Mouse (Mus musculus) MEL (cell line): ENCODE measurements around the gene Cela3b. TPM values are rescaled to one million over a fixed set of nuclear protein-coding genes. Genes with fewer than 3 reads are reported as not detected.

Source experiments
- DNase-seq: peaks from one replicate; pipeline ENCODE4 v3.0.0; 2011; ENCODE audit warnings: low read depth, low spot score
- H3K27ac ChIP-seq: 2 replicates; pipeline ENCODE4 v1.5.1; 2012; ENCODE audit warnings: low read depth, mild to moderate bottlenecking, control low read depth, low read length, moderate library complexity; ENCODE audit not compliant: control insufficient read depth
- H3K27me3 ChIP-seq, 2 experiments: fragments of 150-350 bp in 1 of 2; sonication (generic) in 1 of 2; 2 replicates each; pipeline ENCODE4 v1.6.1; 2012; ENCODE audit warnings: low read length in 2 of 2, mild to moderate bottlenecking in 2 of 2, improper control_type of control experiment in 1 of 2, moderate library complexity in 1 of 2; ENCODE audit not compliant: insufficient read depth in 2 of 2, control insufficient read depth in 1 of 2
- H3K36me3 ChIP-seq, 2 experiments: 2 replicates each; pipeline ENCODE4 v1.6.1; 2012 to 2014; ENCODE audit warnings: low read length in 2 of 2, improper control_type of control experiment in 1 of 2, inconsistent platforms in 1 of 2, mild to moderate bottlenecking in 1 of 2; ENCODE audit not compliant: insufficient read depth in 2 of 2, control insufficient read depth in 1 of 2
- H3K4me1 ChIP-seq, 2 experiments: fragments of 150-350 bp in 1 of 2; sonication (generic) in 1 of 2; 2 replicates each; pipeline ENCODE4 v1.6.1; 2012; ENCODE audit warnings: low read length in 2 of 2, improper control_type of control experiment in 1 of 2, mild to moderate bottlenecking in 1 of 2; ENCODE audit not compliant: insufficient read depth in 2 of 2, control insufficient read depth in 1 of 2
- H3K4me3 ChIP-seq, 2 experiments: fragments of 150-350 bp in 1 of 2; sonication (generic) in 1 of 2; 2 replicates each; pipeline ENCODE4 v1.5.1; 2012; ENCODE audit warnings: low read depth in 2 of 2, low read length in 2 of 2, mild to moderate bottlenecking in 2 of 2, moderate library complexity in 2 of 2, control low read depth in 1 of 2, improper control_type of control experiment in 1 of 2; ENCODE audit not compliant: control insufficient read depth in 1 of 2, insufficient read depth in 1 of 2
- H3K79me2 ChIP-seq: 2 replicates; pipeline ENCODE4 v1.6.1; 2012; ENCODE audit warnings: mild to moderate bottlenecking, low read length, moderate library complexity; ENCODE audit not compliant: control insufficient read depth, poor library complexity, insufficient read depth
- H3K9ac ChIP-seq: 2 replicates; pipeline ENCODE4 v1.6.1; 2012; ENCODE audit warnings: low read depth, mild to moderate bottlenecking, control low read depth, low read length, moderate library complexity; ENCODE audit not compliant: control insufficient read depth, poor library complexity, severe bottlenecking
- H3K9me3 ChIP-seq: fragments of 150-350 bp; sonication (generic); replicated peaks from 2 replicates; pipeline ENCODE4 v1.6.1; 2012; ENCODE audit warnings: mild to moderate bottlenecking, low read length, improper control_type of control experiment, moderate library complexity; ENCODE audit not compliant: insufficient read depth
- CHD1 ChIP-seq: IDR thresholded peaks from 2 replicates; pipeline ENCODE4 v1.6.1; 2012; ENCODE audit warnings: low read depth, mild to moderate bottlenecking, inconsistent platforms, low read length, improper control_type of control experiment
- CHD2 ChIP-seq: IDR thresholded peaks from 2 replicates; pipeline ENCODE4 v1.6.1; 2011; ENCODE audit warnings: low read length, improper control_type of control experiment
- CTCF ChIP-seq, 3 experiments: IDR thresholded peaks in 2 of 3; conservative IDR thresholded peaks in 1 of 3; 2 replicates each; pipeline ENCODE4 v1.5.1; 2011 to 2012; ENCODE audit warnings: low read length in 3 of 3, low read depth in 2 of 3, mild to moderate bottlenecking in 2 of 3, improper control_type of control experiment in 1 of 3, inconsistent platforms in 1 of 3, mixed read lengths in 1 of 3, moderate library complexity in 1 of 3; ENCODE audit not compliant: control insufficient read depth in 1 of 3, insufficient read depth in 1 of 3, poor library complexity in 1 of 3, severe bottlenecking in 1 of 3
- E2F4 ChIP-seq: IDR thresholded peaks from 2 replicates; pipeline ENCODE4 v1.6.1; 2011; ENCODE audit warnings: low read depth, low read length, improper control_type of control experiment, borderline replicate concordance
- ELF1 ChIP-seq: IDR thresholded peaks from 2 replicates; pipeline ENCODE4 v1.6.1; 2014; ENCODE audit warnings: low read depth, mild to moderate bottlenecking, inconsistent platforms, low read length, improper control_type of control experiment, moderate library complexity
- GABPA ChIP-seq: IDR thresholded peaks from 2 replicates; pipeline ENCODE4 v1.6.1; 2012; ENCODE audit warnings: low read depth, mild to moderate bottlenecking, inconsistent platforms, low read length, improper control_type of control experiment, moderate library complexity
- KAT2A ChIP-seq: conservative IDR thresholded peaks from 2 replicates; pipeline ENCODE4 v1.6.1; 2012; ENCODE audit warnings: low read depth, low read length, improper control_type of control experiment, inconsistent platforms
- MAZ ChIP-seq: IDR thresholded peaks from 2 replicates; pipeline ENCODE4 v1.6.1; 2012; ENCODE audit warnings: low read depth, mild to moderate bottlenecking, inconsistent platforms, low read length, improper control_type of control experiment
- MEF2A ChIP-seq: IDR thresholded peaks from 2 replicates; pipeline ENCODE4 v1.6.1; 2014; ENCODE audit warnings: low read depth, mild to moderate bottlenecking, inconsistent platforms, low read length, improper control_type of control experiment; ENCODE audit not compliant: poor library complexity, insufficient replicate concordance, severe bottlenecking; ENCODE audit errors: extremely low read depth
- MXI1 ChIP-seq: IDR thresholded peaks from 2 replicates; pipeline ENCODE4 v1.6.1; 2011; ENCODE audit warnings: mild to moderate bottlenecking, low read depth, low read length, improper control_type of control experiment
- MYB ChIP-seq: IDR thresholded peaks from 2 replicates; pipeline ENCODE4 v1.6.1; 2011; ENCODE audit warnings: mild to moderate bottlenecking, low read depth, low read length, improper control_type of control experiment
- NELFE ChIP-seq: IDR thresholded peaks from 2 replicates; pipeline ENCODE4 v1.6.1; 2011; ENCODE audit warnings: low read depth, low read length, improper control_type of control experiment
- POLR2A ChIP-seq, 2 experiments: IDR thresholded peaks; 2 replicates each; pipeline ENCODE4 v1.6.1; 2011 to 2012; ENCODE audit warnings: low read length in 2 of 2, mild to moderate bottlenecking in 2 of 2, control low read depth in 1 of 2, improper control_type of control experiment in 1 of 2, low read depth in 1 of 2, moderate library complexity in 1 of 2; ENCODE audit not compliant: control insufficient read depth in 1 of 2, insufficient read depth in 1 of 2, poor library complexity in 1 of 2
- POLR2AphosphoS2 ChIP-seq: IDR thresholded peaks from 2 replicates; pipeline ENCODE4 v1.6.1; 2011; ENCODE audit warnings: low read length, improper control_type of control experiment
- SIN3A ChIP-seq: IDR thresholded peaks from 2 replicates; pipeline ENCODE4 v1.6.1; 2012; ENCODE audit warnings: low read length, improper control_type of control experiment, inconsistent platforms
- SMC3 ChIP-seq: IDR thresholded peaks from 2 replicates; pipeline ENCODE4 v1.6.1; 2011; ENCODE audit warnings: low read depth, low read length, improper control_type of control experiment
- TAL1 ChIP-seq: IDR thresholded peaks from 2 replicates; pipeline ENCODE4 v1.6.1; 2012; ENCODE audit warnings: mild to moderate bottlenecking, inconsistent platforms, low read length, moderate library complexity, mixed read lengths
- TBP ChIP-seq: IDR thresholded peaks from 2 replicates; pipeline ENCODE4 v1.8.0; 2011; ENCODE audit warnings: low read depth, low read length, improper control_type of control experiment
- UBTF ChIP-seq: IDR thresholded peaks from 2 replicates; pipeline ENCODE4 v1.6.1; 2012; ENCODE audit warnings: low read depth, mild to moderate bottlenecking, inconsistent platforms, low read length, improper control_type of control experiment, moderate library complexity, borderline replicate concordance; ENCODE audit not compliant: insufficient read depth
- USF2 ChIP-seq, 2 experiments: IDR thresholded peaks; 2 replicates each; pipeline ENCODE4 v1.6.1; 2011 to 2012; ENCODE audit warnings: improper control_type of control experiment in 2 of 2, low read length in 2 of 2, borderline replicate concordance in 1 of 2, inconsistent platforms in 1 of 2, low read depth in 1 of 2, mild to moderate bottlenecking in 1 of 2; ENCODE audit not compliant: insufficient read depth in 1 of 2
- ZC3H11A ChIP-seq: IDR thresholded peaks from 2 replicates; pipeline ENCODE4 v1.6.1; 2012; ENCODE audit warnings: low read depth, mild to moderate bottlenecking, inconsistent platforms, low read length, improper control_type of control experiment
- ZKSCAN1 ChIP-seq: IDR thresholded peaks from 2 replicates; pipeline ENCODE4 v1.6.1; 2012; ENCODE audit warnings: low read depth, mild to moderate bottlenecking, inconsistent platforms, low read length, improper control_type of control experiment, moderate library complexity
- ZMIZ1 ChIP-seq: IDR thresholded peaks from 2 replicates; pipeline ENCODE4 v1.6.1; 2012; ENCODE audit warnings: low read depth, mild to moderate bottlenecking, inconsistent platforms, low read length, improper control_type of control experiment, moderate library complexity
- ZNF384 ChIP-seq: IDR thresholded peaks from 2 replicates; pipeline ENCODE4 v1.6.1; 2012; ENCODE audit warnings: low read depth, mild to moderate bottlenecking, inconsistent platforms, low read length, improper control_type of control experiment
- polyA plus RNA-seq, 2 experiments: library from polyadenylated mRNA; stranded (reverse) in 1 of 2; unstranded in 1 of 2; fragments of >175 nt in 1 of 2; fragments of >200 nt in 1 of 2; gene quantifications; 2 replicates each; pipeline versions ENCODE4 v1.2.1 to v1.2.4; 2012; ENCODE audit warnings: low replicate concordance in 2 of 2, low read depth in 1 of 2; ENCODE audit not compliant: insufficient read length in 2 of 2, insufficient read depth in 1 of 2, missing spikeins in 1 of 2
- total RNA-seq: library from RNA; depleted of rRNA; stranded (reverse); fragments of 300-350 nt; gene quantifications from 2 replicates; pipeline ENCODE4 v1.2.3, GENCODE M21; 2012

Gene Cela3b
- total and polyA plus RNA-seq, 3 experiments: not detected

DNA sequence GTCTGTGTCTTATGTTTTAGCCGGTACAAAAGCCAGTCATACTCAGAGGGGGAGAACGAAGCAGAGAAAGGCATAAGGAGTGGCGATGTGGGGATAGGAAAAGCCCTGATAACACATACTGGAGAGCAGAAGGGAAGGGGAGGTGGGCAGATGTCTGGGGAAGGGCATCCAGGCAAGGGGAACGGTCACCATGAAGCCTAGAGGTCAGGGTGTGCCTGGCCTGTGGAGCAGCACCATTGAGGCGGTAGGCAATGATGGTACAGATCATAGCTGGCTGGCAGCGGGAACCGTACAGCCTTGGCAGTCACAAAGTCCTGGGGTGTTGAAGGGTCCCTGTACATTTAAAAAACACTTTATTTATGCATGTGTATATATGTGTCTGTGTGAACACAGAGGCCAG, 44.4 kb upstream of the Cela3b start:
- H3K27ac ChIP-seq: no peak overlapping the region
- H3K27me3 ChIP-seq: no peaks in the 10 kb centered on the region
- DNase-seq: no peak
- no peaks in the 10 kb centered on the region for H3K36me3 ChIP-seq
- H3K9ac ChIP-seq: no peak overlapping the region
- H3K4me1 ChIP-seq: no peaks in the 10 kb centered on the region
- H3K79me2 ChIP-seq: no peaks in the 10 kb centered on the region
- TF ChIP-seq CHD2 (no peak), ZKSCAN1 (no peak), SIN3A (no peak), ZC3H11A (no peak), NELFE (no peak), POLR2AphosphoS2 (no peak), SMC3 (no peak), TAL1 (no peak), ZMIZ1 (no peak), E2F4 (no peak), CTCF (IDR thresholded peaks at IDR 0.05 in 2 of 3, conservative IDR thresholded peaks at IDR 0.05 in 1 of 3; ENCODE audit: control insufficient read depth in 1 of 3, insufficient read depth in 1 of 3, low read depth in 2 of 3, low read length in 3 of 3, poor library complexity in 1 of 3, severe bottlenecking in 1 of 3) (no peak), TBP (no peak), ELF1 (no peak), GABPA (no peak), MEF2A (no peak), USF2 (IDR thresholded peaks at IDR 0.05; ENCODE audit: borderline replicate concordance in 1 of 2, insufficient read depth in 1 of 2, low read depth in 1 of 2, low read length in 2 of 2) (no peak), ZNF384 (no peak), POLR2A (IDR thresholded peaks at IDR 0.05; ENCODE audit: control insufficient read depth in 1 of 2, insufficient read depth in 1 of 2, low read depth in 1 of 2, low read length in 2 of 2, poor library complexity in 1 of 2) (no peak), MAZ (no peak)
- H3K4me3 ChIP-seq: no peak overlapping the region
- H3K9me3 ChIP-seq: no peaks in the 10 kb centered on the region

- Histone ChIP-seq H3K9ac (no peak overlapping the region), H3K79me2 (no peaks in the 10 kb centered on the region), H3K27ac (no peak overlapping the region), H3K27me3 (no peaks in the 10 kb centered on the region), H3K36me3 (no peaks in the 10 kb centered on the region), H3K4me3 (no peak overlapping the region), H3K4me1 (peaks cover 0 to 2% of the 10 kb centered on the region in 2 experiments; a peak in 1 of 4 replicates), H3K9me3 (no peaks in the 10 kb centered on the region)
- TF ChIP-seq KAT2A: no peak
- no peak for TF ChIP-seq CHD2
- TF ChIP-seq MXI1: no peak
- TF ChIP-seq CHD1: no peak
- no peak for TF ChIP-seq TBP
- TF ChIP-seq ZMIZ1: no peak
- no peak for TF ChIP-seq UBTF
- TF ChIP-seq MYB: no peak
- no peak for TF ChIP-seq ZKSCAN1
- no peak for TF ChIP-seq POLR2A (IDR thresholded peaks at IDR 0.05; ENCODE audit: control insufficient read depth in 1 of 2, insufficient read depth in 1 of 2, low read depth in 1 of 2, low read length in 2 of 2, poor library complexity in 1 of 2)
- TF ChIP-seq ELF1: no peak
- TF ChIP-seq SMC3: no peak
- TF ChIP-seq ZC3H11A: no peak
- no peak for DNase-seq
These were observed 43.5 kb upstream of the Cela3b start for GRCm38 (mm10) chr4:137473701-137474388.
